Mouse (Mus musculus): Measurements from ENCODE around the gene Ror2. TPM values are rescaled to one million over a fixed set of nuclear protein-coding genes. Genes with fewer than 3 reads are reported as not detected.
A peak's percentile ranks its signal among the peaks of the same experiment; 100 is the strongest.

The Ror2 gene
- total RNA-seq, 1 experiment: 15.1 TPM

GRCm38 (mm10) chr13:53309661-53310160, 23.8 kb upstream of the Ror2 start:
- H3K27ac ChIP-seq (ENCODE audit: insufficient read depth, low read depth, low read length, poor library complexity, severe bottlenecking): no peak overlapping the region
- H3K9ac ChIP-seq (ENCODE audit: insufficient read depth, low read depth, low read length, poor library complexity, severe bottlenecking): no peak overlapping the region
- in situ Hi-C loops (cut with MboI; ENCODE audit: low sequenced_read_pairs in 2 of 2, unreplicated experiment in 2 of 2): loop anchor here (5.0 to 10.0 kb wide), 2 partner anchors 187 to 195 kb away; no protein-coding TSS in a partner anchor
- no peak for DNase-seq (ENCODE audit: low read depth, low spot score)
- no peaks in the 10 kb centered on the region for H3K4me1 ChIP-seq (ENCODE audit: control insufficient read depth in 2 of 2, insufficient read depth in 2 of 2, low read length in 2 of 2, poor library complexity in 1 of 2)
- TF ChIP-seq ZNF384 (IDR thresholded peaks at IDR 0.05; ENCODE audit: low read depth, low read length) (no peak), HCFC1 (IDR thresholded peaks at IDR 0.05; ENCODE audit: borderline replicate concordance, insufficient read depth, low read length) (no peak), MAFK (IDR thresholded peaks at IDR 0.05; ENCODE audit: insufficient read depth, low read depth, low read length) (no peak), ZC3H11A (IDR thresholded peaks at IDR 0.05; ENCODE audit: borderline replicate concordance, low read depth, low read length) (no peak), CHD2 (IDR thresholded peaks at IDR 0.05; ENCODE audit: low read depth, low read length) (no peak)
- H3K9me3 ChIP-seq (ENCODE audit: control insufficient read depth, insufficient read depth, low read depth, low read length): no peaks in the 10 kb centered on the region
- H3K4me3 ChIP-seq (ENCODE audit: insufficient read depth in 1 of 2, low read depth in 1 of 2, low read length in 2 of 2, poor library complexity in 1 of 2, severe bottlenecking in 1 of 2): peak overlapping the region in 1 of 2 experiments; percentile 9; a peak in 1 of 4 replicates
- H3K36me3 ChIP-seq (ENCODE audit: control insufficient read depth, insufficient read depth, low read length, poor library complexity, severe bottlenecking): no peaks in the 10 kb centered on the region

GRCm38 (mm10) chr13:53309148-53309547, 23.2 kb upstream of the Ror2 start:
- Histone ChIP-seq H3K9me3 (ENCODE audit: control insufficient read depth, insufficient read depth, low read depth, low read length) (no peaks in the 10 kb centered on the region), H3K27ac (ENCODE audit: insufficient read depth, low read depth, low read length, poor library complexity, severe bottlenecking) (no peak overlapping the region), H3K36me3 (ENCODE audit: control insufficient read depth, insufficient read depth, low read length, poor library complexity, severe bottlenecking) (no peaks in the 10 kb centered on the region), H3K4me3 (ENCODE audit: insufficient read depth in 1 of 2, low read depth in 1 of 2, low read length in 2 of 2, poor library complexity in 1 of 2, severe bottlenecking in 1 of 2) (no peak overlapping the region), H3K9ac (ENCODE audit: insufficient read depth, low read depth, low read length, poor library complexity, severe bottlenecking) (no peak overlapping the region), H3K4me1 (ENCODE audit: control insufficient read depth in 2 of 2, insufficient read depth in 2 of 2, low read length in 2 of 2, poor library complexity in 1 of 2) (no peaks in the 10 kb centered on the region)
- TF ChIP-seq HCFC1 (IDR thresholded peaks at IDR 0.05; ENCODE audit: borderline replicate concordance, insufficient read depth, low read length): no peak
- no peak for TF ChIP-seq CHD2 (IDR thresholded peaks at IDR 0.05; ENCODE audit: low read depth, low read length)
- no peak for DNase-seq (ENCODE audit: low read depth, low spot score)
- in situ Hi-C loops (cut with MboI; ENCODE audit: low sequenced_read_pairs in 2 of 2, unreplicated experiment in 2 of 2): loop anchor here in 1 of 2 experiments (5.0 kb wide), 1 partner anchor 187 kb away; no protein-coding TSS in a partner anchor

GRCm38 (mm10) chr13:53306836-53307235, 20.9 kb upstream of the Ror2 start:
- Histone ChIP-seq H3K4me3 (ENCODE audit: insufficient read depth in 1 of 2, low read depth in 1 of 2, low read length in 2 of 2, poor library complexity in 1 of 2, severe bottlenecking in 1 of 2) (no peak overlapping the region), H3K9ac (ENCODE audit: insufficient read depth, low read depth, low read length, poor library complexity, severe bottlenecking) (no peak overlapping the region), H3K36me3 (ENCODE audit: control insufficient read depth, insufficient read depth, low read length, poor library complexity, severe bottlenecking) (no peaks in the 10 kb centered on the region), H3K27ac (ENCODE audit: insufficient read depth, low read depth, low read length, poor library complexity, severe bottlenecking) (no peak overlapping the region), H3K9me3 (ENCODE audit: control insufficient read depth, insufficient read depth, low read depth, low read length) (no peaks in the 10 kb centered on the region), H3K4me1 (ENCODE audit: control insufficient read depth in 2 of 2, insufficient read depth in 2 of 2, low read length in 2 of 2, poor library complexity in 1 of 2) (no peaks in the 10 kb centered on the region)
- TF ChIP-seq ZC3H11A (IDR thresholded peaks at IDR 0.05; ENCODE audit: borderline replicate concordance, low read depth, low read length): 0 out of 2 replicates have a peak, but pooled peaks have one; percentile 18
- TF ChIP-seq MAFK (IDR thresholded peaks at IDR 0.05; ENCODE audit: insufficient read depth, low read depth, low read length): no peak
- TF ChIP-seq CHD2 (IDR thresholded peaks at IDR 0.05; ENCODE audit: low read depth, low read length): no peak
- 0 out of 2 replicates have a peak, but pooled peaks have one; percentile 26 for TF ChIP-seq ZNF384 (IDR thresholded peaks at IDR 0.05; ENCODE audit: low read depth, low read length)
- DNase-seq (ENCODE audit: low read depth, low spot score): no peak
- in situ Hi-C loops (cut with MboI; ENCODE audit: low sequenced_read_pairs in 2 of 2, unreplicated experiment in 2 of 2): loop anchor here in 1 of 2 experiments (5.0 kb wide), 1 partner anchor 185 kb away; no protein-coding TSS in a partner anchor

- Histone ChIP-seq H3K4me3 (ENCODE audit: insufficient read depth in 1 of 2, low read depth in 1 of 2, low read length in 2 of 2, poor library complexity in 1 of 2, severe bottlenecking in 1 of 2) (no peak overlapping the region), H3K4me1 (ENCODE audit: control insufficient read depth in 2 of 2, insufficient read depth in 2 of 2, low read length in 2 of 2, poor library complexity in 1 of 2) (no peaks in the 10 kb centered on the region), H3K36me3 (ENCODE audit: control insufficient read depth, insufficient read depth, low read length, poor library complexity, severe bottlenecking) (no peaks in the 10 kb centered on the region), H3K9me3 (ENCODE audit: control insufficient read depth, insufficient read depth, low read depth, low read length) (no peaks in the 10 kb centered on the region), H3K27ac (ENCODE audit: insufficient read depth, low read depth, low read length, poor library complexity, severe bottlenecking) (no peak overlapping the region), H3K9ac (ENCODE audit: insufficient read depth, low read depth, low read length, poor library complexity, severe bottlenecking) (no peak overlapping the region)
- DNase-seq (ENCODE audit: low read depth, low spot score): no peak
- TF ChIP-seq HCFC1 (IDR thresholded peaks at IDR 0.05; ENCODE audit: borderline replicate concordance, insufficient read depth, low read length): no peak
- TF ChIP-seq ZC3H11A (IDR thresholded peaks at IDR 0.05; ENCODE audit: borderline replicate concordance, low read depth, low read length): no peak
- TF ChIP-seq CHD2 (IDR thresholded peaks at IDR 0.05; ENCODE audit: low read depth, low read length): no peak
- no peak for TF ChIP-seq ZNF384 (IDR thresholded peaks at IDR 0.05; ENCODE audit: low read depth, low read length)
- no peak for TF ChIP-seq MAFK (IDR thresholded peaks at IDR 0.05; ENCODE audit: insufficient read depth, low read depth, low read length)
- in situ Hi-C loops (cut with MboI; ENCODE audit: low sequenced_read_pairs in 2 of 2, unreplicated experiment in 2 of 2): loop anchor here in 1 of 2 experiments (5.0 kb wide), 1 partner anchor 183 kb away; no protein-coding TSS in a partner anchor
Measured at GRCm38 (mm10) chr13:53305256-53305655, 19.3 kb upstream of the Ror2 start.

GRCm38 (mm10) chr13:53302688-53303087, 16.8 kb upstream of the Ror2 start:
- Histone ChIP-seq H3K9me3 (ENCODE audit: control insufficient read depth, insufficient read depth, low read depth, low read length) (no peaks in the 10 kb centered on the region), H3K9ac (ENCODE audit: insufficient read depth, low read depth, low read length, poor library complexity, severe bottlenecking) (no peak overlapping the region), H3K4me3 (ENCODE audit: insufficient read depth in 1 of 2, low read depth in 1 of 2, low read length in 2 of 2, poor library complexity in 1 of 2, severe bottlenecking in 1 of 2) (no peak overlapping the region), H3K27ac (ENCODE audit: insufficient read depth, low read depth, low read length, poor library complexity, severe bottlenecking) (no peak overlapping the region), H3K4me1 (ENCODE audit: control insufficient read depth in 2 of 2, insufficient read depth in 2 of 2, low read length in 2 of 2, poor library complexity in 1 of 2) (no peaks in the 10 kb centered on the region), H3K36me3 (ENCODE audit: control insufficient read depth, insufficient read depth, low read length, poor library complexity, severe bottlenecking) (no peaks in the 10 kb centered on the region)
- TF ChIP-seq CHD2 (IDR thresholded peaks at IDR 0.05; ENCODE audit: low read depth, low read length) (no peak), ZC3H11A (IDR thresholded peaks at IDR 0.05; ENCODE audit: borderline replicate concordance, low read depth, low read length) (no peak), MAFK (IDR thresholded peaks at IDR 0.05; ENCODE audit: insufficient read depth, low read depth, low read length) (no peak), HCFC1 (IDR thresholded peaks at IDR 0.05; ENCODE audit: borderline replicate concordance, insufficient read depth, low read length) (no peak), ZNF384 (IDR thresholded peaks at IDR 0.05; ENCODE audit: low read depth, low read length) (no peak)
- in situ Hi-C loops (cut with MboI; ENCODE audit: low sequenced_read_pairs in 2 of 2, unreplicated experiment in 2 of 2): no loop called here
- DNase-seq (ENCODE audit: low read depth, low spot score): no peak

Measured in ES-E14 (cell line).